9 mouse cellular contexts compared by ENCODE assay signal in the genomic region with DNA sequence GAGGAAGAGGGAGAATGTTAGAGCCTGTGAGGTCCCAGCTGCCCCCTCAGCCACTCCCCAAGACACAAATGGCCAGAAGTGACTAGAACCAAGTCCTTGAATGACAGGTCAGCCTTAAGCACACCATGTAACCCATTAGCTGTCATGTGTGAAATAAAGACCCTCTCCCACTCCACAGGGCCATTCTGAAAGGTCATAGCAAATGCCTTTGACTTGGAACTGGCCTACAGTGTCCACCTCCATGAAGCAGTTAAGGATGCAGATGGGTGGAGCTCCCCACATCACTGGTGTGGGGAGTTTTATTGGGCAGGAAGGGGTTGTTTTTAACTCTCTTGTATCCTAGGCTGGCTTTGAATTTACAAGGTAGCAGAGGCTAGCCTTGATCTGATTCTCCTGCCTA. TPM values are rescaled to one million over a fixed set of nuclear protein-coding genes. Genes with fewer than 3 reads are reported as not detected.
"Had no signal": no experiment of that assay in that cellular context is flagged by ENCODE, and none has a peak within 500 bp of the region (broad histone marks: within the 10 kb centered on the region; RNA-seq: fewer than 3 reads in every experiment).

No protein-coding gene starts in this region.

- H3K9ac ChIP-seq: lung, embryonic 14.5 days; midbrain, embryonic 13.5 days; midbrain, embryonic 15.5 days; neural tube, embryonic 13.5 days; neural tube, embryonic 15.5 days had no signal

- DNase-seq: right cerebral cortex, postnatal 25 days had no signal

- H3K4me3 ChIP-seq: midbrain, embryonic 10.5 days; midbrain, embryonic 13.5 days; midbrain, embryonic 15.5 days; myocyte; neural tube, embryonic 13.5 days; neural tube, embryonic 15.5 days had no signal

- H3K27me3 ChIP-seq: midbrain, embryonic 13.5 days; midbrain, embryonic 15.5 days; neural tube, embryonic 13.5 days; neural tube, embryonic 15.5 days had no signal

- H3K4me2 ChIP-seq: lung, embryonic 14.5 days; midbrain, embryonic 13.5 days; midbrain, embryonic 15.5 days; neural tube, embryonic 13.5 days; neural tube, embryonic 15.5 days had no signal

- ATAC-seq: midbrain, embryonic 15.5 days had no signal

- H3K4me1 ChIP-seq: midbrain, embryonic 13.5 days; midbrain, embryonic 15.5 days had no signal

- H3K27ac ChIP-seq: midbrain, embryonic 10.5 days; midbrain, embryonic 13.5 days; midbrain, embryonic 15.5 days; neural tube, embryonic 13.5 days; neural tube, embryonic 15.5 days had no signal

- H3K9me3 ChIP-seq: midbrain, embryonic 10.5 days; midbrain, embryonic 13.5 days; midbrain, embryonic 15.5 days; neural tube, embryonic 13.5 days; neural tube, embryonic 15.5 days had no signal

RNA-seq across cellular contexts. Expression of a gene that starts 23.2 kb away (rescaled TPM):
- total RNA-seq: megakaryocyte-erythroid progenitor cell, adult 5-6 weeks had no signal
